Mouse (Mus musculus): Measurements from ENCODE around the gene Rae1. TPM values are rescaled to one million over a fixed set of nuclear protein-coding genes. Genes with fewer than 3 reads are reported as not detected.

The Rae1 gene
- polyA plus RNA-seq, 1 experiment from 2014 or later = 140 TPM

DNA sequence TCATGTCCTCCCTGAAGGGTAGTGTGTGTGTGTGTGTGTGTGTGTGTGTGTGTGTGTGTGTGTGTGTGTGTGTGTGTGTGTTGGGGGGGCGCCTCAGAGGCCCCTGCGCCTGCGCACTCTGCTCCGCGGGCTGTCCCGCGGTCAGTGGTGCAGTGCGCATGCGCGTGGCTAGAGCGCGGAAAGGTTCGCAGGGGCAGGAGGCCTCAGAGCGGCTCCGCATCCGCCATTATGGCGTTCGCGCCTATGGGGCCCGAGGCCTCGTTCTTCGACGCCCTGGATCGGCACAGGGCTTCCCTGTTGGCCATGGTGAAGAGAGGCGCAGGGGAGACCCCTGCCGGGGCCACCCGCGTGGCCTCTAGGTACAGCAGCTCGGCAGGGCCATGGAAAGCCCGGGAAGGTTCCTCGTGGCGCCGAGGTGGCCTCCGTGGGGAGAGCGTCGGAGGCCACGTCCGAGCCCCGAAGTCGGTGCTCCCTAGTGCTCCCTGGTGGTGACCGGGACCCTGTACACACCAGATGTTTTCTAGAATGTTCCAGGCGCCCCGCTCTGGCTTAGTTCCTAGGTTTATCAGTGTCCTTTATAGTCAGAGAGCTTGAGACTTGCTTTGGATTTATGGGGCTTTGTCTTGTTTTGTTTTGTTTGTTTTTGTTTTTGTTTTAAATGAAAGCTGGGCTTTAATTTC is 20.1 kb upstream of the Rae1 start:
- H3K9ac ChIP-seq (ENCODE audit: low read length) = no peak overlapping the region
- ATAC-seq (ENCODE audit: low FRiP score) (no peak), DNase-seq (ENCODE audit: low spot score, missing footprints) (peak; percentile 31)
- H3K9me3 ChIP-seq (ENCODE audit: control insufficient read depth, low read length) = no peaks in the 10 kb centered on the region
- no peak overlapping the region for H3K27ac ChIP-seq (ENCODE audit: low read depth, low read length)
- H3K27me3 ChIP-seq (ENCODE audit: control insufficient read depth, insufficient read depth, low read length) = no peaks in the 10 kb centered on the region
- 93% methylated on average over 36 of the region's 43 CpGs for WGBS
- no peak overlapping the region for H3K4me3 ChIP-seq (ENCODE audit: low read depth, low read length)
- H3K4me1 ChIP-seq (ENCODE audit: control insufficient read depth, insufficient read depth, low read length) = peaks cover 8% of the 10 kb centered on the region
- H3K4me2 ChIP-seq = no peak overlapping the region
- H3K36me3 ChIP-seq (ENCODE audit: control insufficient read depth, insufficient read depth, low read length) = no peaks in the 10 kb centered on the region

DNA sequence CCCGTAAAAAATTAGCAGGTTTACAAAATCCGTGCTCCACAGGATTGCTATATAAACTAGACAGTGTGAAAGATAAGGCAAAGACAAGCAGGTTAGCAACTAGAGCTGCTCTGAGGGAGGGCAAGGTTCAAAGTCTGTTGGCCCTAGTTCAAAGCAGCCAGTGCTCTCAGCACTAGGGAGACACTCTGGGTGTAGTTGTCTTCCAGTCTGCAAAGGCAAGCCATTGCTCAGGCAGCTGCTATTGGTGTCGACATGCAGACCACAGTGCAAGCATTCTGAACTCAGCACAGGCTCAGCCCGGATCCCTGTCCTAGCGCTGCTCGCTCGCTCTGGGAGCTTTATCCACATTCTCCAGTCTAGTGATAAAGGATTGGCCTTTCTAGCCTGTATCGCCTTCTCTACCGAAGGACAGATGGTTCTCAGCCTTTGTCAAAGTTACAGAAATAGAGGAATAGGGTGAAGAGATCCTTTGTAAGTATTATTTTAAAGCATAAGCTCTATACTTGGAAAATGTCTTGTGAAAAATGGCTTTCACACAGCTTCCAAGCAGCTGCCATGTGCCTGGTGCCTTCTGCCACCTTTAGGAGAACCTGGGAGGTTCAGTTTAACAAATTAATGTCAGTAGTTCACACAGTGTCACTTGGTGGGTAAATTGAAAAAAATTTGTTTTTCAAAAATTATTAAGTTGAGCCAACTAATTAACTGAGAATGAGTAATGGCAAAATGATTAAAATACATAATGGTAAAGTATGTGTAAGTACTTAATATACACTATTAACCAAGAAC is 16.9 kb upstream of the Rae1 start:
- Histone ChIP-seq H3K4me1 (ENCODE audit: control insufficient read depth, insufficient read depth, low read length) (no peaks in the 10 kb centered on the region), H3K4me3 (ENCODE audit: low read depth, low read length) (no peak overlapping the region), H3K27ac (ENCODE audit: low read depth, low read length) (no peak overlapping the region), H3K36me3 (ENCODE audit: control insufficient read depth, insufficient read depth, low read length) (no peaks in the 10 kb centered on the region), H3K27me3 (ENCODE audit: control insufficient read depth, insufficient read depth, low read length) (no peaks in the 10 kb centered on the region), H3K9ac (ENCODE audit: low read length) (no peak overlapping the region), H3K4me2 (no peak overlapping the region), H3K9me3 (ENCODE audit: control insufficient read depth, low read length) (no peaks in the 10 kb centered on the region)
- ATAC-seq (ENCODE audit: low FRiP score) (no peak), DNase-seq (ENCODE audit: low spot score, missing footprints) (peak; percentile 80)
- 82% methylated on average over 9 of the region's 9 CpGs for WGBS

DNA sequence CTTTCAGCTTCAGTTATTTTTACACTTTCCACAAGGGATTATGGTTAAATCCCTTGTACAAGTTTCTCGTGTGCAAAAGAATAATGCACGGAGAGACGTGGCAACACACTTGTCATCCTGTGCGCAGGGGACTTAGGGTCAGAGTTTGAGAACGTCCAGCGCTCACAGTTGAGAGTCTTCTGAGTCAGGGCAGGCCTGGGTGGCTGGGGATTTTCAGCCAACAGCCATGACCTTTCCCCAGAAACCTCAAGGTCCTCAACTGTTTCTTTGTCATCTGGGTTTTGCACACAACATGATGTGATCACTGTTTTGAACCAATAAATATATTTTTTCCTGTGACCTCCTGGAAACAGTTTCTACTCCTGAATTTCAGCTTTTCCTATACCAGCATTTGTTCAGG is 9.8 kb upstream of the Rae1 start:
- no peak for DNase-seq (ENCODE audit: low spot score, missing footprints)
- 79% methylated on average over 6 of the region's 6 CpGs for WGBS
- Histone ChIP-seq H3K27ac (ENCODE audit: low read depth, low read length) (no peak overlapping the region), H3K4me2 (no peak overlapping the region), H3K36me3 (ENCODE audit: control insufficient read depth, insufficient read depth, low read length) (no peaks in the 10 kb centered on the region), H3K27me3 (ENCODE audit: control insufficient read depth, insufficient read depth, low read length) (no peaks in the 10 kb centered on the region; the same call in 1 of the 2 replicates), H3K9ac (ENCODE audit: low read length) (no peak overlapping the region), H3K9me3 (ENCODE audit: control insufficient read depth, low read length) (no peaks in the 10 kb centered on the region), H3K4me1 (ENCODE audit: control insufficient read depth, insufficient read depth, low read length) (no peaks in the 10 kb centered on the region), H3K4me3 (ENCODE audit: low read depth, low read length) (no peak overlapping the region)
- no peak for ATAC-seq (ENCODE audit: low FRiP score)

DNA sequence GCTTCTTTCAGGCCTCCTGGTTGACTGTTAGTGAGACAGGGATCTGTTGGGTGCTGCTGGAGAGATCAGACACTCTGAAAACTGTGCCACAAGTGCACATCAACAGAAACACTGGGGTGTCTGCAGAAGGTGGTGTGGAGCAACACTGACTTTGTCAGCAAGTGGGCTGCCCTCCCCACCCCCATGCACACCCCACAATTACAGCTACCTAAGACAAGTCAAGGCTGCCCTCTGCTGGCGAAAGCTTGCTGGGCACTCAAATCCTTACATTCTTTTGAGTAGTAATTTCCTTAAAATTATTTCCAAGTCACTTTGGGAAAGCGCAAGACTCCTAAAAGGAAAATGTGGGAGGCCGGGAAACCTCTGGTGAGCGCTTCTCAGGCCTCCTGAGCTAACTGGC is 3.7 kb upstream of the Rae1 start:
- DNase-seq (ENCODE audit: low spot score, missing footprints) (peak; percentile 97), ATAC-seq (ENCODE audit: low FRiP score) (no peak)
- no peaks in the 10 kb centered on the region for H3K9me3 ChIP-seq (ENCODE audit: control insufficient read depth, low read length)
- no peaks in the 10 kb centered on the region; the same call in 1 of the 2 replicates for H3K27me3 ChIP-seq (ENCODE audit: control insufficient read depth, insufficient read depth, low read length)
- peaks cover 5% of the 10 kb centered on the region for H3K4me1 ChIP-seq (ENCODE audit: control insufficient read depth, insufficient read depth, low read length)
- H3K4me2 ChIP-seq = no peak overlapping the region
- no peak overlapping the region for H3K27ac ChIP-seq (ENCODE audit: low read depth, low read length)
- H3K36me3 ChIP-seq (ENCODE audit: control insufficient read depth, insufficient read depth, low read length) = no peaks in the 10 kb centered on the region
- no peak overlapping the region for H3K4me3 ChIP-seq (ENCODE audit: low read depth, low read length)
- WGBS = 14% methylated on average over 4 of the region's 4 CpGs
- no peak overlapping the region for H3K9ac ChIP-seq (ENCODE audit: low read length)

DNA sequence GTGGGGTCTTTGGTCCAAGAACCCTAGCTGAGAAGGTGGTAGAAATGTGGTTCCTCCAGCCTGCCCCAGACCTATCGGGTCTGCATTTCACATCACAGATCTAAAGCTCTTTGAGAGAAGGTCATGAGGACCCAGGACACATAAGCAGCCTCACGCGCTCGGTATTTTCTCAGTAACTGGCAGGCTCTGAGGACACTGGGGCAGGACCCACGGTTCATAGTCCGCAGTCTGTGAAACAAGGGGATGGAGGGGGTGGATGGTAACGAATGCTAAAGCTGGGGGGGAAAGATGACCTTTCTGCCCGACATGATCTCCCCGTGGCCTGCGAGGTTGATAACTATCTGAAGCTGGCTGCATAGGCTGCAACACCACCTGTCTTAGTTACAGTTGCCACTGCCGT is 2.2 kb upstream of the Rae1 start:
- Histone ChIP-seq H3K27me3 (ENCODE audit: control insufficient read depth, insufficient read depth, low read length) (no peaks in the 10 kb centered on the region; the same call in 1 of the 2 replicates), H3K4me2 (no peak overlapping the region), H3K9ac (ENCODE audit: low read length) (no peak overlapping the region), H3K9me3 (ENCODE audit: control insufficient read depth, low read length) (no peaks in the 10 kb centered on the region), H3K4me3 (ENCODE audit: low read depth, low read length) (no peak overlapping the region), H3K4me1 (ENCODE audit: control insufficient read depth, insufficient read depth, low read length) (peaks cover 8% of the 10 kb centered on the region), H3K27ac (ENCODE audit: low read depth, low read length) (no peak overlapping the region), H3K36me3 (ENCODE audit: control insufficient read depth, insufficient read depth, low read length) (0 out of 2 replicates have a peak, but pooled peaks cover 4% of the 10 kb centered on the region)
- WGBS = 72% methylated on average over 11 of the region's 11 CpGs
- DNase-seq (ENCODE audit: low spot score, missing footprints) = peak; percentile 21
- no peak for ATAC-seq (ENCODE audit: low FRiP score)

DNA sequence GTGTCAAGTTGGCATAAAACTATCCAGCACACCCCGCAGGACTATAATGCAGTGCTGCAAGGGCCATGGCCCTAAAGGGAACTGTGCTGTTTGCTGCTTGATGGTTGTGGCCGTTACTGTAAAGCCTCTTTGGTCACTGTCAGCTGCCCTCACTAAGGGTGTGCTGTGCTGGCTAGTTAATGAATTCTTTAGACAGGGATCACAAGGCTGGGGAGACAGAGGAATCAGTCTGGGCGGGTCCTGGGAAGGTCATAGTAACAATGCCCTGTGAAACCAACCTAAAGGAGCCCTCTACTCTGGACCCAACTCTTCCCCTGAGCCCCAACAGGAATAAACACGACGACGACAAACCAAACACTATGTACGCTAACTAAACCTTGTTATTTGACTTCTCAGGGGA is 1.4 kb upstream of the Rae1 start:
- H3K36me3 ChIP-seq (ENCODE audit: control insufficient read depth, insufficient read depth, low read length) = 0 out of 2 replicates have a peak, but pooled peaks cover 6% of the 10 kb centered on the region
- no peak overlapping the region for H3K27ac ChIP-seq (ENCODE audit: low read depth, low read length)
- 74% methylated on average over 7 of the region's 7 CpGs for WGBS
- peak; percentile 79 for DNase-seq (ENCODE audit: low spot score, missing footprints)
- ATAC-seq (ENCODE audit: low FRiP score) = no peak
- no peaks in the 10 kb centered on the region; the same call in 1 of the 2 replicates for H3K27me3 ChIP-seq (ENCODE audit: control insufficient read depth, insufficient read depth, low read length)
- no peak overlapping the region for H3K4me2 ChIP-seq
- H3K4me1 ChIP-seq (ENCODE audit: control insufficient read depth, insufficient read depth, low read length) = peaks cover 8% of the 10 kb centered on the region
- no peaks in the 10 kb centered on the region for H3K9me3 ChIP-seq (ENCODE audit: control insufficient read depth, low read length)
- H3K9ac ChIP-seq (ENCODE audit: low read length) = no peak overlapping the region
- H3K4me3 ChIP-seq (ENCODE audit: low read depth, low read length) = no peak overlapping the region

DNA sequence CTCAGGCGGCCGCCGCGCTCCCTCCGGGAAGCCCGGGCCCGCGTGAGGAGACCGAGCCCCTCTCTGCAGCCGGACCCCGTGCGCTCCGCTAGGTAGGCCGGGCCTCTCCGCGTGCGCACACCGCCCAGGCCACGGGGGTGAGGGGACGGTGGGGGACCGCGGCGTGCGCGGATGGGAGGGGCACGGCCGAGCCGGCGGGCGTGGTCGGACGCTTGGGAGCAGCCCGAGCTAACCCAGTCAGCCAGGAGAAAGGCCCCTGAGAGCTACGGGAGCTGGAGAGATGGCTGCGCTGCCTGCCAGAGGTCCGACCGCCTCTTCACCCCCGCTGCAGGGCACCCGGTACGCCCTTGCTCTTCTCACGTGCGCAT is 352 bp downstream of the Rae1 start:
- Histone ChIP-seq H3K4me1 (ENCODE audit: control insufficient read depth, insufficient read depth, low read length) (peaks cover 8% of the 10 kb centered on the region), H3K9ac (ENCODE audit: low read length) (peak overlapping the region; percentile 90), H3K4me2 (peak overlapping the region; percentile 79), H3K27me3 (ENCODE audit: control insufficient read depth, insufficient read depth, low read length) (no peaks in the 10 kb centered on the region), H3K36me3 (ENCODE audit: control insufficient read depth, insufficient read depth, low read length) (peaks cover 20% of the 10 kb centered on the region), H3K9me3 (ENCODE audit: control insufficient read depth, low read length) (no peaks in the 10 kb centered on the region), H3K4me3 (ENCODE audit: low read depth, low read length) (peak overlapping the region; percentile 96), H3K27ac (ENCODE audit: low read depth, low read length) (peak overlapping the region; percentile 51)
- DNase-seq (ENCODE audit: low spot score, missing footprints) (no peak), ATAC-seq (ENCODE audit: low FRiP score) (peak; percentile 91)
- WGBS = under 1% methylated on average over 42 of the region's 42 CpGs

DNA sequence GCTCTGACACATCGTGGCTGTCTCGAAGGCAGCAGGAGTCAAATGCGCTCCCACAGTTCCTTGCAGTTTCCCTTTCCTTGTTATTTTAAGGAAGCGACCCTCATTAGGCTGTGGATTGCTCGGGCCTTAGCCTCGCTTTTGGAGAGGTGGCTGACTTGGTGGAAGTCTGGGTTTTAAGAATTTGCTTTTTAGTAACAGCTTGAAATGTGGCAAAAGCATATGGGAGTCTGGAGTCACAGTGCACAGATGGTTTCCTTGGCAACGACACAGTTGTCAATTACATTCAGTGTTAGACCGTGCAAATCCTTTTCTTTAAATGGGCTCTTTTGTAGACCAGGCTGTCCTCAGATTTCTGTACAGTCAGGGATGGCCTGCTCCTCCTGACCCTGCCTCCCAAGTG is 1.0 kb downstream of the Rae1 start:
- H3K27ac ChIP-seq (ENCODE audit: low read depth, low read length) = no peak overlapping the region
- WGBS = 25% methylated on average over 8 of the region's 8 CpGs
- ATAC-seq (ENCODE audit: low FRiP score) = no peak

DNA sequence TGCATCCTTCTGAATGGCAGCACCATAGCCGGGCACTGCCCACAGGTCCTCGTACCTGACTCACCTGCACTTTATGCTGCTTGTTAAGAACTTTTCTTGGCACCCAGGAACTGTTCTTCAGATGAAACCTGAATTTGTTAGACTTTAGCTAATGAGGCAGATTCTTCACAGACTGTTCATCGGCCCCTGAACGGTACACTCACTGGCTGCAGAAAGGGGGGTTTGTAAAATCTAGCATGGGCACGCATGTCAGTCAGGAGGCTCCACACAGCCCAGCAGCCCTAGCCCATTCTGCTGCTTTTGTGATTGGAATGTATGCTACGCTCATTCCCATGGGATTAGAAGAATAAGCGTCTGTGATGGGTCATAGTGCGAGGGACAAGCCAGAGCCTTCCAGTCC is 3.8 kb downstream of the Rae1 start:
- Histone ChIP-seq H3K9me3 (ENCODE audit: control insufficient read depth, low read length) (no peaks in the 10 kb centered on the region), H3K36me3 (ENCODE audit: control insufficient read depth, insufficient read depth, low read length) (peaks cover 39% of the 10 kb centered on the region), H3K27me3 (ENCODE audit: control insufficient read depth, insufficient read depth, low read length) (no peaks in the 10 kb centered on the region), H3K4me1 (ENCODE audit: control insufficient read depth, insufficient read depth, low read length) (peaks cover 8% of the 10 kb centered on the region), H3K4me3 (ENCODE audit: low read depth, low read length) (no peak overlapping the region), H3K9ac (ENCODE audit: low read length) (no peak overlapping the region), H3K4me2 (no peak overlapping the region), H3K27ac (ENCODE audit: low read depth, low read length) (no peak overlapping the region)
- DNase-seq (ENCODE audit: low spot score, missing footprints) (peak; percentile 53), ATAC-seq (ENCODE audit: low FRiP score) (no peak)
- 91% methylated on average over 8 of the region's 8 CpGs for WGBS

More for the DNA sequence above, 1.0 kb downstream of the Rae1 start:
- peak; percentile 88 for DNase-seq (ENCODE audit: low spot score, missing footprints)
- H3K4me1 ChIP-seq (ENCODE audit: control insufficient read depth, insufficient read depth, low read length) = peaks cover 8% of the 10 kb centered on the region
- H3K27me3 ChIP-seq (ENCODE audit: control insufficient read depth, insufficient read depth, low read length) = no peaks in the 10 kb centered on the region
- peak overlapping the region; percentile 90 for H3K9ac ChIP-seq (ENCODE audit: low read length)
- peaks cover 23% of the 10 kb centered on the region for H3K36me3 ChIP-seq (ENCODE audit: control insufficient read depth, insufficient read depth, low read length)
- H3K9me3 ChIP-seq (ENCODE audit: control insufficient read depth, low read length) = no peaks in the 10 kb centered on the region
- peak overlapping the region; percentile 96 for H3K4me3 ChIP-seq (ENCODE audit: low read depth, low read length)
- peak overlapping the region; percentile 79 for H3K4me2 ChIP-seq
